Comparison of ENCODE assay signal across 14 mouse cellular contexts in the genomic region with DNA sequence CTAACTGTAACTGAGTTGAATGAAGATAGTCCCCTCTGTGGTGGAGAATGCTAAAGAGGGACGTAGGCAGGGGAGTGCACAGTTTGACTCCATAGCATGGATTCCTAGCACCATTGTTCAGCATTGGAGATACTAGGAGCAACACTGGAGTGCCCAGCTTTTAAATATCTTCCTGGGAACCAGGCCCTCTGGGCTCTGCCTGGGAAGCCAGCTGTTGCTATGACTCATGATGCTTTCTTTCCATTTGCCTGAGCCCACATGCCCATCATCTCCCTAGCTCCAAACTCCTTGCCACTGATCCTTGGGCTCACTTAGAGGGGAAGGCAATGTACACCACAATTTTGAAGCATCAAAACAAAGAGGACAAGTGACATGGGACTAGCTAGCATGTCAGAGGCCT. TPM values are rescaled to one million over a fixed set of nuclear protein-coding genes. Genes with fewer than 3 reads are reported as not detected.
A peak's percentile ranks its signal among the peaks of the same experiment; 100 is the strongest.
DNase-seq lines count a peak whose midpoint lies in the region; ATAC-seq and TF ChIP-seq lines count a peak whose summit lies in the region.
"Had no signal": no experiment of that assay in that cellular context is flagged by ENCODE, and none has a peak within 500 bp of the region (broad histone marks: within the 10 kb centered on the region; RNA-seq: fewer than 3 reads in every experiment).

No protein-coding gene starts in this region.

- H3K27me3 ChIP-seq in heart, adult 2 months (ENCODE audit: control insufficient read depth, insufficient read depth, low read length) = no peaks in the 10 kb centered on the region
- no peaks in the 10 kb centered on the region for H3K27me3 ChIP-seq in heart, postnatal 0 days (ENCODE audit: control insufficient read depth, insufficient read depth, low read length)
- H3K27me3 ChIP-seq in C2C12 (ENCODE audit: control insufficient read depth, insufficient read depth, insufficient read length) (no peaks in the 10 kb centered on the region), Patski (no peaks in the 10 kb centered on the region)
- H3K27me3 ChIP-seq: forebrain, embryonic 13.5 days; neural tube, embryonic 12.5 days had no signal

- peak overlapping the region; percentile 84 for H3K27ac ChIP-seq in heart, adult 2 months
- H3K27ac ChIP-seq in heart, postnatal 0 days (ENCODE audit: low read depth) = peak overlapping the region; percentile 81
- H3K27ac ChIP-seq: neural tube, embryonic 12.5 days had no signal

- H3K4me2 ChIP-seq in heart, postnatal 0 days (ENCODE audit: low read depth, low read length) = no peak overlapping the region
- H3K4me2 ChIP-seq: forebrain, embryonic 13.5 days; neural tube, embryonic 12.5 days had no signal

- in situ Hi-C loops in Patski (cut with MboI; ENCODE audit: low pct_unique_long_range_greater_than_20kb) = no loop called here

- intact Hi-C loops in heart, adult 2 months (cut with DNase I) = loop anchor here (2.0 kb wide), 1 partner anchor 16 kb away; a partner anchor contains a TSS

- peaks cover 37% of the 10 kb centered on the region for H3K4me1 ChIP-seq in heart, adult 2 months (ENCODE audit: control insufficient read depth, insufficient read depth, low read length)
- peaks cover 64% of the 10 kb centered on the region for H3K4me1 ChIP-seq in heart, postnatal 0 days (ENCODE audit: control insufficient read depth, insufficient read depth)

- peaks cover 36% of the 10 kb centered on the region for H3K36me3 ChIP-seq in heart, adult 2 months (ENCODE audit: control insufficient read depth, insufficient read depth, low read length)
- H3K36me3 ChIP-seq in heart, postnatal 0 days (replicated peaks; ENCODE audit: control insufficient read depth, insufficient read depth, low read length) = peaks cover 71% of the 10 kb centered on the region
- peaks cover 87% of the 10 kb centered on the region for H3K36me3 ChIP-seq in C2C12 (ENCODE audit: control insufficient read depth, insufficient read depth)

- H3K9ac ChIP-seq in heart, adult 2 months (ENCODE audit: low read depth, low read length) = no peak overlapping the region
- H3K9ac ChIP-seq in heart, postnatal 0 days (replicated peaks; ENCODE audit: low read depth, low read length) = no peak overlapping the region
- H3K9ac ChIP-seq: forebrain, embryonic 13.5 days; neural tube, embryonic 12.5 days had no signal

- no peak for TF ChIP-seq CTCF in heart, adult 2 months (IDR thresholded peaks at IDR 0.05)
- TF ChIP-seq CTCF in heart, postnatal 0 days (IDR thresholded peaks at IDR 0.05; ENCODE audit: low read depth) = no peak
- no peak for TF ChIP-seq CTCF in C2C12 (IDR thresholded peaks at IDR 0.05; ENCODE audit: control insufficient read depth, insufficient read depth, insufficient read length)
- no peak for TF ChIP-seq CTCF in Patski (IDR thresholded peaks at IDR 0.05)

- TF ChIP-seq POLR2A in heart, adult 2 months (IDR thresholded peaks at IDR 0.05; ENCODE audit: insufficient read depth, low read depth, low read length) = no peak

- H3K9me3 ChIP-seq in heart, postnatal 0 days (replicated peaks; ENCODE audit: control insufficient read depth, low read length) = no peaks in the 10 kb centered on the region
- H3K9me3 ChIP-seq: forebrain, embryonic 13.5 days; neural tube, embryonic 12.5 days had no signal

- H3ac ChIP-seq in C2C12 (ENCODE audit: control insufficient read depth, insufficient read length, low read depth) = no peak overlapping the region

- no peak for TF ChIP-seq EP300 in heart, adult 2 months (IDR thresholded peaks at IDR 0.05; ENCODE audit: insufficient read depth, low read depth, low read length)
- TF ChIP-seq EP300 in heart, postnatal 0 days (IDR thresholded peaks at IDR 0.05; ENCODE audit: low read depth) = no peak

- WGBS in heart, adult 2 months = 47% methylated on average over 1 of the region's 1 CpGs
- 36% methylated on average over 1 of the region's 1 CpGs for WGBS in heart, postnatal 0 days

- peaks cover 26% of the 10 kb centered on the region for H3K79me3 ChIP-seq in C2C12 (ENCODE audit: low read depth)

- peaks cover 2% of the 10 kb centered on the region; the same call in 1 of the 2 replicates for H3K79me2 ChIP-seq in heart, adult 2 months (replicated peaks; ENCODE audit: control insufficient read depth, insufficient read depth, low read length)
- peaks cover 72% of the 10 kb centered on the region for H3K79me2 ChIP-seq in C2C12 (ENCODE audit: control insufficient read depth, insufficient read depth)

- CTCF ChIA-PET in Patski (lab: Charles Lee) = interaction anchor here (1.6 kb wide), 1 partner anchor 26 kb away, joined by 3 read pairs; no protein-coding TSS in a partner anchor

- ATAC-seq in heart, postnatal 0 days (ENCODE audit: insufficient read depth, low read depth) = no peak
- ATAC-seq in Patski = peak; percentile 69

- no peak for DNase-seq in heart, adult 2 months
- no peak for DNase-seq in heart, adult 8-10 months (ENCODE audit: low spot score)
- DNase-seq in heart, postnatal 0 days (ENCODE audit: low spot score) = no peak
- DNase-seq in heart, adult 11 months = no peak
- DNase-seq in Patski (ENCODE audit: low read depth, low spot score) = no peak
- no peak for DNase-seq in spleen, adult 12 weeks (ENCODE audit: low spot score)
- DNase-seq in adrenal gland, postnatal 14 days = no peak
- DNase-seq: adrenal gland, postnatal 36 days; kidney, adult 9 months; right cerebral cortex, postnatal 14 days; thymus, postnatal 4 days had no signal

- POLR2A ChIA-PET in Patski (lab: Charles Lee) = interaction anchor here (1.0 to 1.2 kb wide), 2 partner anchors 12 to 16 kb away, joined by 3 to 4 read pairs; no protein-coding TSS in a partner anchor

- H3K4me3 ChIP-seq in heart, adult 2 months = no peak overlapping the region
- no peak overlapping the region for H3K4me3 ChIP-seq in heart, postnatal 0 days (ENCODE audit: low read depth, low read length)
- no peak overlapping the region for H3K4me3 ChIP-seq in C2C12 (ENCODE audit: insufficient read depth, poor library complexity, severe bottlenecking)
- H3K4me3 ChIP-seq: forebrain, embryonic 13.5 days; neural tube, embryonic 12.5 days had no signal

TF ChIP-seq in C2C12, 6 proteins besides CTCF, POLR2A, EP300 and RAD21:
- TF ChIP-seq CEBPB (IDR thresholded peaks at IDR 0.05; ENCODE audit: low read depth) (no peak), MYOD1 (IDR thresholded peaks at IDR 0.05; ENCODE audit: control insufficient read depth, insufficient read length, low read depth) (peak; percentile 79), FOSL1 (IDR thresholded peaks at IDR 0.05; ENCODE audit: insufficient read depth, low read length, poor library complexity, severe bottlenecking) (peak; percentile 32)

RNA-seq across cellular contexts. Expression of a gene that starts 16.5 kb away (rescaled TPM):
- total RNA-seq in heart, adult 2 months (2021) = 100 to 1,000 TPM; 205 to 213 TPM
- 136 and 193 TPM in 2 replicates for polyA plus RNA-seq in heart, adult 2 months (2012; rRNA removed)
- 100 to 1,000 TPM; 202 to 217 (median 212) TPM for total RNA-seq in heart, adult 8-10 months (2022)
- 306 and 424 TPM in 2 replicates for total RNA-seq in heart, postnatal 0 days (2014; rRNA removed; ENCODE audit: low replicate concordance)
- 250 and 254 TPM in 2 replicates for polyA plus RNA-seq in heart, postnatal 0 days (2015; fragmentation: Nextera tagmentation; extraction: Ambion mirVana)
- polyA plus RNA-seq in C2C12 (2012; fragmentation: generic; extraction: Trizol) (628 TPM), Patski (2021) (333 TPM)
- 146 and 152 TPM in 2 replicates for total RNA-seq in adrenal gland, postnatal 14 days (2021)

RNA-seq across cellular contexts. Expression of a gene that starts 54.0 kb away (rescaled TPM):
- total RNA-seq in heart, adult 2 months (2021) = 10 to 100 TPM; 25.9 to 34.4 TPM
- 26.6 and 31.9 TPM in 2 replicates for polyA plus RNA-seq in heart, adult 2 months (2012; rRNA removed)
- total RNA-seq in heart, adult 8-10 months (2022) = 10 to 100 TPM; 30.7 to 41.6 (median 35.2) TPM
- total RNA-seq in heart, postnatal 0 days (2014; rRNA removed; ENCODE audit: low replicate concordance) = 16.6 and 19.9 TPM in 2 replicates
- polyA plus RNA-seq in heart, postnatal 0 days (2015; fragmentation: Nextera tagmentation; extraction: Ambion mirVana) = 19.7 and 22.7 TPM in 2 replicates
- 18.8 TPM for polyA plus RNA-seq in C2C12 (2012; fragmentation: generic; extraction: Trizol)
- polyA plus RNA-seq in Patski (2021) = 53.2 TPM
- 53.8 and 74.2 TPM in 2 replicates for total RNA-seq in adrenal gland, postnatal 14 days (2021)
